Mouse (Mus musculus) brain, embryonic 14.5 days (tissue): Measurements from ENCODE around the gene B4galnt1. TPM values are rescaled to one million over a fixed set of nuclear protein-coding genes. Genes with fewer than 3 reads are reported as not detected.

Experiments used
- DNase-seq: peaks from one replicate; pipeline ENCODE4 v3.0.0-alpha.2; 2011; ENCODE audit warnings: low read depth
- CTCF ChIP-seq: fragments of 200-500 bp; IDR thresholded peaks from 2 replicates; pipeline ENCODE4 v1.5.1; 2012; ENCODE audit warnings: inconsistent platforms, mild to moderate bottlenecking, moderate library complexity, borderline replicate concordance; ENCODE audit not compliant: insufficient read depth, insufficient read length; ENCODE audit errors: extremely low read depth
- POLR2A ChIP-seq: fragments of 200-500 bp; IDR thresholded peaks from 2 replicates; pipeline ENCODE4 v1.6.1; 2012; ENCODE audit warnings: mild to moderate bottlenecking, inconsistent platforms, borderline replicate concordance; ENCODE audit not compliant: poor library complexity, insufficient read depth, insufficient read length, severe bottlenecking; ENCODE audit errors: extremely low read depth
- polyA plus RNA-seq: library from polyadenylated mRNA; depleted of rRNA; stranded (reverse); fragments of >200 nt; gene quantifications from 2 replicates; pipeline ENCODE4 v1.2.3, GENCODE M21; 2012; rRNA removed

Gene B4galnt1
- polyA plus RNA-seq, 1 experiment = 72.4 TPM

- TF ChIP-seq POLR2A = no peak
- TF ChIP-seq CTCF = no peak
- no peak for DNase-seq
These were observed 48.8 kb downstream of the B4galnt1 start for GRCm38 (mm10) chr10:127213704-127214421.

GRCm38 (mm10) chr10:127214422-127214803 is 49.4 kb downstream of the B4galnt1 start:
- no peak for TF ChIP-seq POLR2A
- TF ChIP-seq CTCF = no peak
- DNase-seq = no peak

- TF ChIP-seq POLR2A = no peak
- TF ChIP-seq CTCF = no peak
- DNase-seq = no peak
These were observed 51.4 kb downstream of the B4galnt1 start for GRCm38 (mm10) chr10:127216456-127216855.

GRCm38 (mm10) chr10:127217177-127217576 is 52.2 kb downstream of the B4galnt1 start:
- TF ChIP-seq POLR2A = no peak
- TF ChIP-seq CTCF = no peak
- no peak for DNase-seq

- DNase-seq = no peak
These were observed 53.3 kb downstream of the B4galnt1 start for GRCm38 (mm10) chr10:127218339-127218738.

More at GRCm38 (mm10) chr10:127218339-127218738, 53.3 kb downstream of the B4galnt1 start:
- TF ChIP-seq POLR2A (no peak), CTCF (no peak)

Other genes with a start within 250 kb of the B4galnt1 start
- gene Ctdsp2, start 186.5 kb upstream of the B4galnt1 start, polyA plus RNA-seq = 73.2 and 79.8 TPM in 2 replicates
- 0.28 and 1.7 TPM in 2 replicates for gene Avil, start 164.5 kb upstream of the B4galnt1 start, polyA plus RNA-seq
- gene Tsfm, start 134.4 kb upstream of the B4galnt1 start, polyA plus RNA-seq = 41.2 and 52.3 TPM in 2 replicates
- 15.8 and 19.4 TPM in 2 replicates for gene Mettl1, start 123.8 kb upstream of the B4galnt1 start, polyA plus RNA-seq
- 0.19 and 0.40 TPM in 2 replicates for gene Eef1akmt3, start 123.7 kb upstream of the B4galnt1 start, polyA plus RNA-seq
- gene Cyp27b1, start 117.0 kb upstream of the B4galnt1 start, polyA plus RNA-seq = 0.63 and 0.97 TPM in 2 replicates
- 35.9 and 51.7 TPM in 2 replicates for gene March9, start 105.0 kb upstream of the B4galnt1 start, polyA plus RNA-seq
- gene Cdk4, start 101.7 kb upstream of the B4galnt1 start, polyA plus RNA-seq = 871 and 1,231 TPM in 2 replicates
- gene Tspan31, start 95.0 kb upstream of the B4galnt1 start, polyA plus RNA-seq = 96.5 and 115 TPM in 2 replicates
- gene Agap2, start 89.9 kb upstream of the B4galnt1 start, polyA plus RNA-seq = 113 and 151 TPM in 2 replicates
- gene Os9, start 44.1 kb upstream of the B4galnt1 start, polyA plus RNA-seq = 71.3 and 93.8 TPM in 2 replicates
- 1.1 and 2.6 TPM in 2 replicates for gene Slc26a10, start 15.4 kb downstream of the B4galnt1 start, polyA plus RNA-seq
- 66.7 and 98.2 TPM in 2 replicates for gene Arhgef25, start 24.9 kb downstream of the B4galnt1 start, polyA plus RNA-seq
- gene Dtx3, start 30.5 kb downstream of the B4galnt1 start, polyA plus RNA-seq = 405 and 652 TPM in 2 replicates
- 20.2 and 24.7 TPM in 2 replicates for gene Pip4k2c, start 46.4 kb downstream of the B4galnt1 start, polyA plus RNA-seq
- gene Kif5a, start 98.1 kb downstream of the B4galnt1 start, polyA plus RNA-seq = 97.5 and 134 TPM in 2 replicates
- 326 and 373 TPM in 2 replicates for gene Dctn2, start 101.1 kb downstream of the B4galnt1 start, polyA plus RNA-seq
- gene Mbd6, start 123.8 kb downstream of the B4galnt1 start, polyA plus RNA-seq = 39.2 and 67.3 TPM in 2 replicates
- gene Mars, start 146.6 kb downstream of the B4galnt1 start, polyA plus RNA-seq = 88.2 and 102 TPM in 2 replicates
- gene Arhgap9, start 156.7 kb downstream of the B4galnt1 start, polyA plus RNA-seq = 0.49 and 0.71 TPM in 2 replicates
- 7.4 and 11.3 TPM in 2 replicates for gene Gli1, start 176.7 kb downstream of the B4galnt1 start, polyA plus RNA-seq
- not detected in 2 replicates for gene Inhbe, start 189.2 kb downstream of the B4galnt1 start, polyA plus RNA-seq
- not detected in 2 replicates for gene Inhbc, start 205.2 kb downstream of the B4galnt1 start, polyA plus RNA-seq
- 58.6 and 110 TPM in 2 replicates for gene R3hdm2, start 215.1 kb downstream of the B4galnt1 start, polyA plus RNA-seq